Mouse (Mus musculus): ENCODE data around the gene Ifi47.
"Not testable (repeated sequence)": the region's sequence is repeated elsewhere in the genome, so short reads cannot be mapped to it uniquely, and the experiment has no call there.

DNA sequence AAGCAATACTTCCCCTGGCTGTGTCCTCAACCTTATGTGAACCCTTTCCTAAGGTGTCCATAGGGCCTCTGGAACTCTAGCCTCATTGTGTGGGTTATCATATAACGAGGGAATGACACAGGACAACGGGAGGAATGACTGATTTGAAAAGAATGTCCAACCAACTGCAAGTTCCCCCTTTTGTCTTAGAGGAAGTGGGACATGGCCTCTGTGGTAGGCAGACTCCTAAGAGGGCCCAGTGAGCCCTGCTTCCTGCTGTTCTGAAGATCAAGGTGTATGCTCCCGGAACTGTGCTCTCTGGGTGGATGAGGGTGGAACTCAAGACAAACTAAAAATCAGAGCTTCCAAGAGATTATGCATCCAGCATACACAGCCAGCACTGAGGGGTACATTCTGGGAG is 16.3 kb upstream of the Ifi47 start:
- not testable (repeated sequence) for TF ChIP-seq CTCF (IDR thresholded peaks at IDR 0.05; ENCODE audit: extremely low read depth, insufficient read length, insufficient replicate concordance, low read depth, low read length); POLR2A (IDR thresholded peaks at IDR 0.05; ENCODE audit: low read depth, low read length)
